Mouse (Mus musculus): ENCODE data around the gene Nat8f4. TPM values are rescaled to one million over a fixed set of nuclear protein-coding genes. Genes with fewer than 3 reads are reported as not detected.
A peak's percentile ranks its signal among the peaks of the same experiment; 100 is the strongest.
"Not testable (repeated sequence)": the region's sequence is repeated elsewhere in the genome, so short reads cannot be mapped to it uniquely, and the experiment has no call there.

The Nat8f4 gene
- 1 to 10 TPM; 6.9 to 8.3 (median 7.7) TPM for total RNA-seq (2022)

- DNase-seq (ENCODE audit: low spot score in 2 of 2), result peak; percentile 70 to 92
Observed at GRCm38 (mm10) chr6:85904642-85905061, at the start of gene Nat8f4. Gene Nat8f4, minus strand, starts transcription at chr6:85904884.

DNA sequence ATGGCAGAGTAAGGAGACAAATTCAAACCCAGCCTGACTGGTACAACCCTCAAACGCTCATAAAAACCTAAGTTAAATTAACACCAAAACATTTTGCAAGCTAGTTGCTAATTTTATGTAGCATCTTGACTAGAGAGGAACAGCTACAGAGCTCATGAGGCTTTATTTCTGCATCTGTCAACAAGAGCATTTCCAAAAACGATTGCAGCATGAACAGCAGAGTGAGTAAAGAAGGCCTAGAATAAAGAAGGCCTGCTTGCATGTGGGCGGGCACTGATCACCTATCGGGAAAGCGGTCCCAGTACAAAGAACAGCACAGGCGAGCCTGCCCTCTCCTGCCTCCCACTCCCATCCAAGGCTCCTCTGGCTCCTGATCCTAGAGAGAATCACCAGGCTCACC is 43.9 kb upstream of the Nat8f4 start:
- DNase-seq (ENCODE audit: low spot score in 2 of 2), result no peak

DNA sequence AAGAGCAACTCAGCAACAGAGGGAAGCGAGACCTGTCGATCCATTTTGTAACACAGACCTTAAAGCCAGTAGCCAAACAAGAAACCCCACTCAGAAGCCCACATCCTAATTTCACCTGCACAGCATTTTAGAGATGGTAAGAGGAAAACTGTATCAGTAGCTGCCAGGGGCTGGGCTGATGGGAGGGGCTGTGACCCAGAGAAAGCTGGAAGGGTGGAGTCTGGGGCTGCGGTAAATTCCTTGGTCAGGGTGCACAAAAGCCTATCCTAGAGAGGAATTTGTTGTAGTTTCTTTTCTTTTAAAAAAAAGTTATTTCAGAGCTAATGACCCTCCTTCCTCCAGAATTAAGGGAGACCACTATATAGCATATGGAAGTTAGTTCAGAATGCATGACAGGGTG is 37.8 kb upstream of the Nat8f4 start:
- no peak for DNase-seq (ENCODE audit: low spot score in 2 of 2)

- no peak for DNase-seq (ENCODE audit: low spot score in 2 of 2)
Observed at GRCm38 (mm10) chr6:85938701-85939100, 34.0 kb upstream of the Nat8f4 start.

DNA sequence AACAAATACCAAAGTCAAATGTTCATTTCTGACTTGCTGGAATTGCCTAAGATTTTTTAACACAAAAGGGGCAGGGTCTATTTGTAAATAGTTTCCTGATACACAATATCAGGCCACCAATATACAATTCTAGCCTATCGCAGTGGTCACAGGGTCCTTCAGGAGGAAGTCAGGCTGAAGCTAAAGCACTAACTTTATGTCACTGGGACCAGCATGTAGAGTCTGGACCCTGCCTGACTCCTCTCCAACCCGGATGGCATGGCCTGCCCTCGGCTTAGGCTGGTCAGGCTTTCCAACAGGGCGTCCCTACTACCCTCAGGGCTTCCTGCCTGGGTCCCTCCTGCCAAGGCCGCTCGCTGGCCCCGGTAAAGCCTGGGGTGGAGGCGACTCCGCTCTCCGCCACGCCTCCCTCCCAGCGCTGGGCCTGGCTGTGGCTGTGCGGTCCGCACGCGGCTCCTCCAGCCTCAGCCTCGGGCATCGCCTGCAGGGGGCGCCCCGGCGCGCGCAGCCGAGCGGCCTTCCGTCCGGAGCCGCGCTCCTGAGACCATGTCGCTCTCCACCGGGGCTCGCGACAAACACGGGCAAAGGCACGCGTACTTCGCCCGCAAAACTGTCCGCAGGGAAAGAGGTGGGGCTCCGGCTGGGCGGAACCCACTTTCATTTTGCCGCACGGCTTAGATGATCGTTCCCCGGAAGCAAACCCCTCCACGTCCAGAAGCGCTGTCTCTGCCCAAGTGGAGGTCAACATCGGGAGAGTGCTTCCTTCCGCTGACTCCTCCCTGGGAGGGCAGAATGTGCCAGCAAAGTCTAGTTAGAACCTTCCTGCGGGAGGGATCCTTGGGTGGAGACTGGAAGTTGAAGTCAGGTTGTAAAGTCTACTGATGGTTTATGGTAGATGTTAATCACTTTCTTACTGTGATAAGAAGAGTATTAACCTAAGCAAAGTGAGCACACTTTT is 32.1 kb upstream of the Nat8f4 start:
- DNase-seq (ENCODE audit: low spot score in 2 of 2), result peak; percentile 69 to 74

DNA sequence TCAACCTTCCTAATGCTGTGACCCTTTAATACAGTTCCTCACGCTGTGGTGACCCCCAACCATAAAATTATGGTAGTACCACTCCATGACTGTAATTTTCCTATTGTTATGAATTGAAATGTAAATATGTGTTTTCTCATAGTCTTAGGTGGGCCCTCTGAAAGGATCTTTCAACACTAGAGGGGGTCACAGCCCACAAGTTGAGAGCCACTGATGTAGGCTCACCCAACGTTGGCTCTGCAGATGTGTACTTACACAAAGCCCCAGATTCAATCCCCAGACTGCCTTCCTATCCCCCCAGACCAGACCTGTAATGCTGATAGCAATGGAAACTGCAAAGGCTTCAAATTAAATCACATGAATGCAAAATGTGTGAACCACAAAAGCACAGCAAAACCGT is 31.0 kb upstream of the Nat8f4 start:
- no peak for DNase-seq (ENCODE audit: low spot score in 2 of 2)

GRCm38 (mm10) chr6:85934047-85934446 is 29.4 kb upstream of the Nat8f4 start:
- no peak for DNase-seq (ENCODE audit: low spot score in 2 of 2)

- no peak for DNase-seq (ENCODE audit: low spot score in 2 of 2)
Observed at GRCm38 (mm10) chr6:85929312-85929711, 24.6 kb upstream of the Nat8f4 start.

- no peak for DNase-seq (ENCODE audit: low spot score in 2 of 2)
Observed at GRCm38 (mm10) chr6:85927476-85928464, 23.1 kb upstream of the Nat8f4 start.

GRCm38 (mm10) chr6:85926709-85927108 is 22.0 kb upstream of the Nat8f4 start:
- no peak for DNase-seq (ENCODE audit: low spot score in 2 of 2)

DNA sequence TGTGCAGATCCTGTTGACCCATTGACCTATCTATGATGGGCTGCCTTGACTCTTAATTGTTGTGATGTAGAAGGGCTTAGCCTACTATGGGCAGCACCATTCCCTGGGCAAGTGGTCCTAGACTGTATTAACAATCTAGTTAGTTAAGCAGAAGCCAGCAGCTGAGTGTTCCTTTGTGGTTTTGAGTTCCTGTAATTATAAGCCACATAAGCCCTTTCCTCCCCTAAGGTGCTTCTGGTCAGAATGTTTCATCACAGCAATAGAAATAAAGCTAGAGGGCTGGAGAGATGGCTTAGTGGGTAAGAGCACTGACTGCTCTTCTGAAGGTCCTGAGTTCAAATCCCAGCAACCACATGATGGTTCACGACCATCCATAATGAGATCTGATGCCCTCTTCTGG is 19.0 kb upstream of the Nat8f4 start:
- no peak for DNase-seq (ENCODE audit: low spot score in 2 of 2)

DNA sequence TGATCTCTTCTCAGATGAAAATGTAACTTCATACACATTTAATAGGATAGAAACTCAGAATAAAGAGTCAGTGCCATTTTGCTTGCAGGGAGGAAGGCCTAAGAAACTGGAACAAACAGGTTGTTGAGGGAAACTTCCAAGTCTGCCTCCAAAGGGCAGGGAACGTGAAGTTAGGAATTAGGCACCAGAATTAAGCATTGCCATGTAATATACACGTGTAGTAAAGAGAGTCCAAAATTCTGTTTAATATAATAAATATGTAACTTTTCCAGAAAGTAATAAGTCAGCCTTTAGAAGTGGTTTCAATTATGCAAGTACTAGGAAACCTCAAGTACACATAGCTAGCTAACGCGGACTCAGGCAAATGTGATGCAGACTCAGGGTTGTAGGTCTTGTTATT is 14.7 kb upstream of the Nat8f4 start:
- DNase-seq (ENCODE audit: low spot score in 2 of 2), result no peak

GRCm38 (mm10) chr6:85918341-85918740 is 13.7 kb upstream of the Nat8f4 start:
- not testable (repeated sequence) for DNase-seq (ENCODE audit: low spot score in 2 of 2)

GRCm38 (mm10) chr6:85916596-85916995 is 11.9 kb upstream of the Nat8f4 start:
- no peak for DNase-seq (ENCODE audit: low spot score in 2 of 2)

- peak; percentile 81 to 88 for DNase-seq (ENCODE audit: low spot score in 2 of 2)
Observed at GRCm38 (mm10) chr6:85915539-85916513, 11.1 kb upstream of the Nat8f4 start, which contains the start of gene Nat8f1. Gene Nat8f1, minus strand, starts transcription at chr6:85915687.

DNA sequence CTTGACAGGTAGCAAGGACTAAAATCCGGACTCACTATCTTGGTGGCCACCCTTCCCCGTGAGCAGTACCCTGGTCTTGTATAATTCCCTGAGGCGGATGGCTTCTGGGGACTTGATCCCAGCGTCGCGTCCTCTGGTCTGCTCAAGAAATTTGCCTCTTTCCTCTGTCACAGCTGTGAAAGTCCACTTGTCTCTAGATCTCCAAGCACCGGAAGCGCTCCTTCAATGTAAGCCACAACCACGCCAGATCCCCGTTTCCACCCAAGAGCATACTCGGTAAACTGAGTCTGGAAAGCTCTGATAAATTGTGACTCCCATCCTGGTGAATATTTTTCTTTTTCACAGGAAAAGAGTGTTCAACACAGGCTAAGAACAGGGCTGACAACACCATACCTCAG is 10.5 kb upstream of the Nat8f4 start:
- DNase-seq (ENCODE audit: low spot score in 2 of 2), result no peak

GRCm38 (mm10) chr6:85911587-85911986 is 6.9 kb upstream of the Nat8f4 start, which contains the start of gene Tprkb:
Gene Tprkb, plus strand, starts transcription at chr6:85911865.
- no peak for DNase-seq (ENCODE audit: low spot score in 2 of 2)

GRCm38 (mm10) chr6:85909704-85910103 is 5.0 kb upstream of the Nat8f4 start:
- DNase-seq (ENCODE audit: low spot score in 2 of 2), result no peak

DNA sequence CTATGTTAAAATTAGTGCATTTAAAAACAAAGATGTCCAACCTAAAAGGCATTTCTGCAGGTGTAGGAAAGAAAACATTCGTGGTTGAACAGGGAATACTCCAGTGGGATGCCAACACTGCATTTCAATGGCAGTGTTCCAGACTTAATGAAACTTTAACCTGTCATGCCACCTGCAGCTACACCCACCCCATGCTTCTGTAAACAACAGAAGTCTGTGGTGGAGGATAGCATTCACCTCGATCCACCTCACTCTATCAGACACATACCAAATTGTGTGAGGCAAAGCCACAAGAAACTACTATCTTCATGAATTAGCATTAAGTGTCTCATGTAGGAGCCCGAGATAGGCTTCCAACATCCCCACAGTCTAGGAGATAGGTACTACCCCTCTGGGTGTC is 3.7 kb upstream of the Nat8f4 start:
- DNase-seq (ENCODE audit: low spot score in 2 of 2), result no peak

GRCm38 (mm10) chr6:85906911-85907351 is 2.2 kb upstream of the Nat8f4 start:
- peak; percentile 22 to 86 for DNase-seq (ENCODE audit: low spot score in 2 of 2)
